Mouse (Mus musculus) limb, embryonic 14.5 days (tissue): ENCODE measurements around the gene Gabrr3. TPM values are rescaled to one million over a fixed set of nuclear protein-coding genes. Genes with fewer than 3 reads are reported as not detected.
A peak's percentile ranks its signal among the peaks of the same experiment; 100 is the strongest.
"Not testable (repeated sequence)": the region's sequence is repeated elsewhere in the genome, so short reads cannot be mapped to it uniquely, and the experiment has no call there.

Source experiments
- ATAC-seq: fragments of 200-750 bp; cut with Nextera tagmentation; 2 replicates; pipeline ENCODE4 v1.8.0; 2017; ENCODE audit warnings: low read depth, moderate number of reproducible peaks, moderate TSS enrichment; ENCODE audit not compliant: low FRiP score
- DNase-seq: peaks from one replicate; pipeline ENCODE4 v3.0.0-alpha.2; 2015; ENCODE audit warnings: low spot score
- H3K27ac ChIP-seq: fragments of 300-500 bp; sonication (generic); replicated peaks from 2 replicates; pipeline ENCODE4 v1.5.1; 2014; ENCODE audit warnings: low read depth, mild to moderate bottlenecking, low read length, moderate library complexity, mixed read lengths
- H3K27me3 ChIP-seq: fragments of 300-500 bp; sonication (generic); 2 replicates; pipeline ENCODE4 v1.6.1; 2014; ENCODE audit warnings: low read length, mixed read lengths; ENCODE audit not compliant: control insufficient read depth, insufficient read depth
- H3K36me3 ChIP-seq: fragments of 300-500 bp; sonication (generic); 2 replicates; pipeline ENCODE4 v1.6.1; 2014; ENCODE audit warnings: mild to moderate bottlenecking, low read length, moderate library complexity, mixed read lengths; ENCODE audit not compliant: control insufficient read depth, insufficient read depth
- H3K4me1 ChIP-seq: fragments of 300-500 bp; sonication (generic); 2 replicates; pipeline ENCODE4 v1.6.1; 2014; ENCODE audit warnings: antibody characterized with exemption, low read length, mixed read lengths; ENCODE audit not compliant: control insufficient read depth, insufficient read depth
- H3K4me2 ChIP-seq: fragments of 300-500 bp; sonication (generic); replicated peaks from 2 replicates; pipeline ENCODE4 v1.6.1; 2014; ENCODE audit warnings: low read depth, mild to moderate bottlenecking, low read length, moderate library complexity; ENCODE audit not compliant: severe bottlenecking
- H3K4me3 ChIP-seq: fragments of 300-500 bp; sonication (generic); replicated peaks from 2 replicates; pipeline ENCODE4 v1.5.1; 2014; ENCODE audit warnings: low read length
- H3K9ac ChIP-seq: fragments of 300-500 bp; sonication (generic); 2 replicates; pipeline ENCODE4 v1.6.1; 2014; ENCODE audit warnings: mild to moderate bottlenecking, low read depth, low read length, moderate library complexity; ENCODE audit not compliant: severe bottlenecking
- H3K9me3 ChIP-seq: fragments of 300-500 bp; sonication (generic); 2 replicates; pipeline ENCODE4 v1.6.1; 2016; ENCODE audit warnings: low read length; ENCODE audit not compliant: control insufficient read depth
- POLR2A ChIP-seq: fragments of 200-500 bp; IDR thresholded peaks from 2 replicates; pipeline ENCODE4 v1.8.0; 2012; ENCODE audit warnings: inconsistent platforms, mild to moderate bottlenecking, moderate library complexity, borderline replicate concordance; ENCODE audit not compliant: insufficient read depth, insufficient read length; ENCODE audit errors: extremely low read depth
- WGBS: fragments of 180-500 bp; shearing (Covaris S2); extraction: QIAGEN DNeasy Blood & Tissue Kit; methylation state at CpG from one replicate; pipeline ENCODE4 v1.1.7; 2014; 5-methylcytosine and 5-hydroxymethylcytosine counted together
- polyA plus RNA-seq, 2 experiments: library from polyadenylated mRNA; depleted of rRNA in 1 of 2; stranded (reverse) in 1 of 2; unstranded in 1 of 2; fragments of >200 nt; fragmentation: Nextera tagmentation in 1 of 2; extraction: Ambion mirVana in 1 of 2; gene quantifications; 2 replicates each; pipeline versions ENCODE4 v1.2.1 to v1.2.3; 2012 to 2014

Gabrr3 gene
- polyA plus RNA-seq, 2 experiments: 0.06 to 0.07 TPM

DNA sequence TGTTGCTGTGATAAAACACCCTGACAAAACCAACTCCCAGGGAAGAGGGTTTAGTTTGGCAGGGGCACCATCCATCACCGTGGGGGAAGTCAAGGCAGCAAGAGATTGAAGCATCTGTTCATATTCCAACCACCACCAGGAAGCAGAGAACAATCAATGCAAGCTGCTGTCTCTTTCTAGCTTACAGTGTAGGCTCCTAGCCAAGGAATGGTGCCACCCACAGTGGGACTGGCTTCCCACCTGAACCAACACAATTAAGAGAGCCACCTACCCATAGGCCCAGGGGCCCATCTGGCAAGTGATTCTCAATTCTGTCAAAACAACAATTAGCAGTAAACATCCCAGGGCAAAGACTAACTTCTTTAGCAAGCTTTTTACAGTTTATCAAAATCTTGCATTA, 41.0 kb downstream of the Gabrr3 start:
- Histone ChIP-seq H3K9ac (no peak overlapping the region), H3K36me3 (no peaks in the 10 kb centered on the region), H3K4me2 (no peak overlapping the region), H3K4me3 (no peak overlapping the region), H3K4me1 (no peaks in the 10 kb centered on the region), H3K27me3 (no peaks in the 10 kb centered on the region), H3K9me3 (no peaks in the 10 kb centered on the region), H3K27ac (no peak overlapping the region)
- WGBS: 75% methylated on average over 1 of the region's 1 CpGs
- no peak for DNase-seq
- no peak for TF ChIP-seq POLR2A
- no peak for ATAC-seq

DNA sequence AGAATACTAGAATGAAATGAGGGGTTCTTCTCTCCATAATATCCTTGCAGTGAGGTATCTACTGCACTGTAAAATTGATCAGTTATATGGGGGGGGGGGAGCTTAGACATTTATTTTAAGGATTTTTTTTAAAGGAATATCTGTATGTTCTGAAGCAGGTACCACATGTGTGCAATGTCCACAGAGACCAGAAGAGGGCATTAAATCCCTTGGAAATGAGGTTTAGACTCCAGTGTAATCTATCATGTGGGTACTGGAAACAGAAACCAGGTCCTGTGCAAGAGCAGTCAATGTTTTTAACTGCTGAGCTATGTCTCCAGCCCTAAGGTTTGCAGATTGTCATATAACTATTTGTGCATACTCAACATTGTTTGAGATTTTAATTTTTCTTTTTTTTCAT, 42.0 kb downstream of the Gabrr3 start:
- Histone ChIP-seq H3K36me3 (no peaks in the 10 kb centered on the region), H3K9me3 (no peaks in the 10 kb centered on the region), H3K27ac (no peak overlapping the region), H3K27me3 (no peaks in the 10 kb centered on the region), H3K4me1 (no peaks in the 10 kb centered on the region), H3K9ac (no peak overlapping the region), H3K4me3 (no peak overlapping the region), H3K4me2 (no peak overlapping the region)
- ATAC-seq: no peak
- DNase-seq: no peak
- no peak for TF ChIP-seq POLR2A

DNA sequence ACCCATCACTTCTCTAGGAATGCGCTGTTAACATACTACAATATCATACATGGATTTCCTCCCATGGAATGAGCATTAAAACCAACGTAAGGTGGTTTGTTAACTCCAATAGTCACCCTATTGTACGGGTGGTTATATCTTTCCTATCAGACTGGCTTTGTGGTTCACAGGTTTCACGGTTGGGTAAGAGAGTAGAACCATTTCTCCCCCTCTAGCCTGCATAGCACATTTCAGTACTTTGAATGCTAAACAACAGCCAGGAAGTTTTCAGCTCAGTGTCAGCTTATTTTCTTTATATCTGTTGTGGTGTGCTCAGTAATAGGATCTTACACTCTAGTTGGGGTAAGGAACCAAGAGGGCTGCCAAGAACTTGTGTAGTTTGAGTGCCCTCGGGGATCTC, 44.7 kb downstream of the Gabrr3 start:
- WGBS: 83% methylated on average over 5 of the region's 5 CpGs
- no peak overlapping the region for H3K4me2 ChIP-seq
- no peaks in the 10 kb centered on the region for H3K4me1 ChIP-seq

DNA sequence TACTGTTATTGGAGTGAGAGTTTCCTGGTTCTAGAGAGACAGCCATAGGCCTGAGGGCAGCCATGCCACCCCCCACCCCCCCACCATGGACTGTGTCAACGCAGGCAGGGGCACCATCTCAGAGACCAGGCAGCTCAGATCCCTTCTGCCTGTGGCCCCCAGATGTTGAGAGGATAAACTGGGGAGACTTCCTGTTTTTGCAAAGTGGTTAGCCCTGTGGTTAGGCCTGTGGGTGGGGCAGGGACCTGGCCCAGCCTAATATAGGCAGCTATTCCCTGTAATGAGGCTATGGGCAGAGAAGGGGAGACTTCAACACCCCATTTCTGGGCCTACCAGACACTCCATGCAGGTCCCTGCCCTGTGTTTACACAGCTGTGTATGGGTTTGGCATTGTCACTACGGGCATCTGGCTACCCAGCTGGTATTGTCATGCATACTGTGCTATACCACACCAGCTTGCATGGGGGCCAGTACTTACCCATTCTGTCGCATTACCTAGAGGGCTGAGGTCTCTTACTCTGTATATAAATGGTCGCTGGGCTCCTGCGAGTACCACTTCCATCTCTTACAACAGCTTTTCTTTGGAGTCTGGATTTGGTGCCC, 52.2 kb downstream of the Gabrr3 start:
- 80% methylated on average over 3 of the region's 5 CpGs for WGBS
- ATAC-seq, H3K4me1 ChIP-seq, DNase-seq, H3K4me2 ChIP-seq, H3K27me3 ChIP-seq, H3K4me3 ChIP-seq, H3K9ac ChIP-seq, H3K36me3 ChIP-seq, H3K27ac ChIP-seq, H3K9me3 ChIP-seq: not testable (repeated sequence)

More for the DNA sequence above, 44.7 kb downstream of the Gabrr3 start:
- TF ChIP-seq POLR2A: no peak
- no peak overlapping the region for H3K9ac ChIP-seq
- no peak for DNase-seq
- no peak overlapping the region for H3K27ac ChIP-seq
- H3K9me3 ChIP-seq: no peaks in the 10 kb centered on the region
- no peaks in the 10 kb centered on the region for H3K27me3 ChIP-seq
- no peaks in the 10 kb centered on the region for H3K36me3 ChIP-seq
- H3K4me3 ChIP-seq: no peak overlapping the region
- no peak for ATAC-seq

DNA sequence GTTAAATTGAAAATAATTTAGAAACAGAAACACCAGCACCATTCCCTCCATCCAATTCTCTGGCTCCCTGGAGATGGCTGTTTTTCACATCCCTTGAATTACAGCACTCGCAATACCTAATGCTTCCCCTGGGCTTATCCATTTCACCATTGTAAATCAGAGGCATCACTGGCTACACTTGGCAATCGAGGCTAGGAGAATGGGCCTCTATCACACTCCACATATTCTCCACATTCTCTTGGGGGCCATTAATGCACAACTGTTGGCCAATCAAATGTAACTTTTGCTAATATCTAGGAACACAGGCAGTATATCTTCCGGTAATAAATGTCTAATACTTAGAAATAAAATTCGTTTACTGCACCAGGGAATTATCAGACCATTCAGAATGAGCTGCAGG, 56.4 kb downstream of the Gabrr3 start:
- Histone ChIP-seq H3K36me3 (no peaks in the 10 kb centered on the region), H3K9ac (no peak overlapping the region), H3K9me3 (no peaks in the 10 kb centered on the region; the same call in 1 of the 2 replicates), H3K27me3 (no peaks in the 10 kb centered on the region), H3K27ac (no peak overlapping the region), H3K4me3 (no peak overlapping the region), H3K4me1 (no peaks in the 10 kb centered on the region), H3K4me2 (no peak overlapping the region)
- no peak for TF ChIP-seq POLR2A
- ATAC-seq (peak; percentile 57; the same call in 1 of the 2 replicates), DNase-seq (peak; percentile 43)
- WGBS: 53% methylated on average over 4 of the region's 4 CpGs

DNA sequence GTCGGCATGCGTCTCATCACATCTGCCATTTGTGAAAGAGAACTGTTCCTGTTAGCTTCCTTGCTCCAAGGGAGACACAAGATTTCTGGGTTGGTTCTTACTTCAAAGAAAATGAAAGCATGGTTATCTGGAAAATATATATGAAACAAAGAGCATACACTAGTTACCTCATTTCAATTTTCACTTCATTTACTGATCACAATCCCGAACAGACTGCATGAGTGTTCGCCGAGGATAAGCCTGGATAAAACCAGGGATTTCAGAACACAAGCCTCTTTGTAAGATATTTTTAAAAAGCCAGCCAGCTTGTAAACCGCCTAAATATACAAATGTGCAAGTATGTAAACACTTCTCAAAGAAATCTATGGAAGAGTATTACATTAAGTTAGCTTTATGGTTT, 56.8 kb downstream of the Gabrr3 start:
- Histone ChIP-seq H3K27me3 (no peaks in the 10 kb centered on the region), H3K9me3 (no peaks in the 10 kb centered on the region; the same call in 1 of the 2 replicates), H3K9ac (no peak overlapping the region), H3K4me2 (no peak overlapping the region), H3K4me3 (no peak overlapping the region), H3K36me3 (no peaks in the 10 kb centered on the region), H3K27ac (no peak overlapping the region), H3K4me1 (no peaks in the 10 kb centered on the region)
- WGBS: 70% methylated on average over 6 of the region's 6 CpGs
- no peak for TF ChIP-seq POLR2A
- DNase-seq (no peak), ATAC-seq (no peak)
